ENCODE assay signal across 7 mouse cellular contexts in the genomic region with DNA sequence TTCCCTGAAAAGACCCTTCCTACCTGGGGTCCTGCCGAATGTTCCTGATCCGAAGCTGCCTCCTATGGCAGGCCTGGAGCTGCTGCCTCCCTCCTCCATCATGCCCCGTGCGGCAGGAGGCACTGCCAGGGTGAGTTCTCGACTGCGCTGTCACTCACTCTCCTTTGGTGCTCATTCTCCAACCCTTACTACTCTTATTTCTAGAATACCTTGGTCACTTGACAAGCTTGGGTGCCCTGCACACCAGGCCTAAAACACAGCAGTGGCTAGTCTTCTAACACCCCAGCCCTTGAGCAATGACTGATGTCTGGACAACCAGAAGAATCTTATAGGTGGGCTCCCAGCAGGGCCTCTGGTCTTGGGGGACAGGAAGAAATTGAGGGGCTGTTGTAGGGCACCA. TPM values are rescaled to one million over a fixed set of nuclear protein-coding genes. Genes with fewer than 3 reads are reported as not detected.
DNase-seq lines count a peak whose midpoint lies in the region; ATAC-seq and TF ChIP-seq lines count a peak whose summit lies in the region.
"Not testable (repeated sequence)": the region's sequence is repeated elsewhere in the genome, so short reads cannot be mapped to it uniquely, and the experiment has no call there.

No protein-coding gene starts in this region.

- H3K9ac ChIP-seq in embryonic facial prominence, embryonic 11.5 days (replicated peaks; ENCODE audit: low read length); heart, embryonic 11.5 days (ENCODE audit: low read depth, low read length); hindbrain, embryonic 15.5 days; kidney, embryonic 16.5 days (replicated peaks; ENCODE audit: low read length); liver, embryonic 14.5 days (replicated peaks): not testable (repeated sequence)

- not testable (repeated sequence) for DNase-seq in embryonic facial prominence, embryonic 11.5 days (ENCODE audit: low spot score); liver, embryonic 14.5 days (ENCODE audit: low read depth in 3 of 3, low spot score in 3 of 3)

- ATAC-seq in embryonic facial prominence, embryonic 11.5 days (replicated peaks; ENCODE audit: insufficient number of reproducible peaks, low FRiP score, low TSS enrichment, low read depth) = peak; percentile 69; the same call in 1 of the 2 replicates
- peak; percentile 57; the same call in 1 of the 2 replicates for ATAC-seq in heart, embryonic 11.5 days (replicated peaks; ENCODE audit: insufficient number of reproducible peaks, low FRiP score, low TSS enrichment)
- ATAC-seq in hindbrain, embryonic 15.5 days (ENCODE audit: low FRiP score, low read depth) = peak; percentile 38; the same call in 1 of the 2 replicates
- ATAC-seq in kidney, embryonic 16.5 days (ENCODE audit: low FRiP score, low TSS enrichment) = peak; percentile 60; the same call in 1 of the 2 replicates
- ATAC-seq in liver, embryonic 14.5 days (ENCODE audit: insufficient read depth) = 0 out of 2 replicates have a peak, but pooled peaks have one; percentile 35
- peak; percentile 57 for ATAC-seq in megakaryocyte progenitor cell, adult 5-6 weeks (replicated peaks; ENCODE audit: poor library complexity)
- peak; percentile 68 for ATAC-seq in monocyte, adult 5-6 weeks (replicated peaks; ENCODE audit: insufficient number of reproducible peaks, low FRiP score, low TSS enrichment, poor library complexity, severe bottlenecking)

- not testable (repeated sequence) for TF ChIP-seq EP300 in liver, embryonic 14.5 days (IDR thresholded peaks at IDR 0.05; ENCODE audit: low read depth)

- not testable (repeated sequence) for H3K4me1 ChIP-seq in embryonic facial prominence, embryonic 11.5 days (ENCODE audit: control insufficient read depth, insufficient read depth, low read length); heart, embryonic 11.5 days (ENCODE audit: control insufficient read depth, insufficient read depth, low read length); hindbrain, embryonic 15.5 days (replicated peaks); kidney, embryonic 16.5 days (ENCODE audit: insufficient read depth, low read length); liver, embryonic 14.5 days (replicated peaks; ENCODE audit: control insufficient read depth in 2 of 2, insufficient read depth in 2 of 2, low read length in 1 of 2)

- H3K36me3 ChIP-seq in embryonic facial prominence, embryonic 11.5 days (replicated peaks; ENCODE audit: control insufficient read depth, insufficient read depth, low read depth, low read length); heart, embryonic 11.5 days (ENCODE audit: control insufficient read depth, insufficient read depth, low read length); hindbrain, embryonic 15.5 days; liver, embryonic 14.5 days (replicated peaks; ENCODE audit: control insufficient read depth, insufficient read depth, low read depth): not testable (repeated sequence)
- peaks cover 25% of the 10 kb centered on the region; the same call in 1 of the 2 replicates for H3K36me3 ChIP-seq in kidney, embryonic 16.5 days (ENCODE audit: insufficient read depth, low read length)

- TF ChIP-seq CTCF in liver, embryonic 14.5 days (IDR thresholded peaks at IDR 0.05; ENCODE audit: low read depth) = not testable (repeated sequence)

- H3K4me3 ChIP-seq in embryonic facial prominence, embryonic 11.5 days (ENCODE audit: low read depth, low read length); heart, embryonic 11.5 days (ENCODE audit: low read depth, low read length); hindbrain, embryonic 15.5 days; kidney, embryonic 16.5 days (ENCODE audit: low read length); liver, embryonic 14.5 days (ENCODE audit: insufficient read depth in 1 of 2, low read depth in 2 of 2, low read length in 2 of 2): not testable (repeated sequence)

- not testable (repeated sequence) for H3K4me2 ChIP-seq in embryonic facial prominence, embryonic 11.5 days (ENCODE audit: low read depth, low read length); heart, embryonic 11.5 days; hindbrain, embryonic 15.5 days; kidney, embryonic 16.5 days (replicated peaks; ENCODE audit: low read depth, low read length); liver, embryonic 14.5 days (ENCODE audit: low read depth)

- not testable (repeated sequence) for H3K9me3 ChIP-seq in embryonic facial prominence, embryonic 11.5 days (replicated peaks; ENCODE audit: control insufficient read depth, low read length); heart, embryonic 11.5 days (replicated peaks; ENCODE audit: control insufficient read depth, low read length); hindbrain, embryonic 15.5 days; kidney, embryonic 16.5 days (ENCODE audit: low read length); liver, embryonic 14.5 days (ENCODE audit: control insufficient read depth, low read length)

- 94% methylated on average over 6 of the region's 6 CpGs for WGBS in embryonic facial prominence, embryonic 11.5 days
- WGBS in heart, embryonic 11.5 days (ENCODE audit: insufficient replicate concordance) = 97% methylated on average over 6 of the region's 6 CpGs
- 96% methylated on average over 6 of the region's 6 CpGs for WGBS in hindbrain, embryonic 15.5 days
- whole genome bisulfite sequencing in kidney, embryonic 16.5 days = 93% methylated on average over 6 of the region's 6 CpGs
- WGBS in liver, embryonic 14.5 days (ENCODE audit: insufficient replicate concordance) = 83% methylated on average over 6 of the region's 6 CpGs

- H3K27me3 ChIP-seq in embryonic facial prominence, embryonic 11.5 days (ENCODE audit: control insufficient read depth, insufficient read depth, low read length); heart, embryonic 11.5 days (ENCODE audit: control insufficient read depth, insufficient read depth, low read length); hindbrain, embryonic 15.5 days; kidney, embryonic 16.5 days (ENCODE audit: insufficient read depth, low read length); liver, embryonic 14.5 days (ENCODE audit: control insufficient read depth, insufficient read depth, low read length): not testable (repeated sequence)

- not testable (repeated sequence) for H3K27ac ChIP-seq in embryonic facial prominence, embryonic 11.5 days (replicated peaks; ENCODE audit: low read depth, low read length); heart, embryonic 11.5 days (ENCODE audit: low read depth, low read length); hindbrain, embryonic 15.5 days (replicated peaks); kidney, embryonic 16.5 days (ENCODE audit: low read length); liver, embryonic 14.5 days

RNA-seq across cellular contexts. Expression of a gene that starts 51.6 kb away (rescaled TPM):
- 58.9 and 63.3 TPM in 2 replicates for polyA plus RNA-seq in embryonic facial prominence, embryonic 11.5 days (2014; fragmentation: Nextera tagmentation; extraction: Ambion mirVana)
- polyA plus RNA-seq in heart, embryonic 11.5 days (2014; fragmentation: Nextera tagmentation; extraction: Ambion mirVana) = 45.5 and 53.1 TPM in 2 replicates
- 88.6 and 99.7 TPM in 2 replicates for polyA plus RNA-seq in hindbrain, embryonic 15.5 days (2015; fragmentation: Nextera tagmentation; extraction: Ambion mirVana)
- polyA plus RNA-seq in kidney, embryonic 16.5 days (2015; fragmentation: Nextera tagmentation; extraction: Ambion mirVana) = 89.7 and 95.9 TPM in 2 replicates
- polyA plus RNA-seq in liver, embryonic 14.5 days (2012; rRNA removed) = 19.0 and 21.7 TPM in 2 replicates
- polyA plus RNA-seq in liver, embryonic 14.5 days (2014; fragmentation: Nextera tagmentation; extraction: Ambion mirVana) = 29.0 and 33.8 TPM in 2 replicates
- total RNA-seq in megakaryocyte progenitor cell, adult 5-6 weeks (2015) = 32.3 and 33.8 TPM in 2 replicates
- 34.5 and 38.9 TPM in 2 replicates for total RNA-seq in megakaryocyte progenitor cell, adult 5-6 weeks (2017)
- 60.8 to 66.8 TPM (median 63.1 TPM) in 3 replicates for total RNA-seq in monocyte, adult 5-6 weeks (2017)
